Mouse (Mus musculus) lung, postnatal 0 days (tissue): Measurements from ENCODE around the gene Pla2g2e.

Source experiments
- CTCF ChIP-seq: IDR thresholded peaks from 2 replicates; pipeline ENCODE4 v1.5.1; 2016; ENCODE audit warnings: antibody characterized with exemption, mild to moderate bottlenecking
- EP300 ChIP-seq: IDR thresholded peaks from 2 replicates; pipeline ENCODE4 v1.6.1; 2016; ENCODE audit warnings: antibody characterized with exemption, mild to moderate bottlenecking, control low read depth

GRCm38 (mm10) chr4:138875986-138876385 lies 1.8 kb upstream of the Pla2g2e start:
- TF ChIP-seq CTCF (no peak), EP300 (no peak)
